Comparison of ENCODE assay signal across 8 mouse cellular contexts in the genomic region with DNA sequence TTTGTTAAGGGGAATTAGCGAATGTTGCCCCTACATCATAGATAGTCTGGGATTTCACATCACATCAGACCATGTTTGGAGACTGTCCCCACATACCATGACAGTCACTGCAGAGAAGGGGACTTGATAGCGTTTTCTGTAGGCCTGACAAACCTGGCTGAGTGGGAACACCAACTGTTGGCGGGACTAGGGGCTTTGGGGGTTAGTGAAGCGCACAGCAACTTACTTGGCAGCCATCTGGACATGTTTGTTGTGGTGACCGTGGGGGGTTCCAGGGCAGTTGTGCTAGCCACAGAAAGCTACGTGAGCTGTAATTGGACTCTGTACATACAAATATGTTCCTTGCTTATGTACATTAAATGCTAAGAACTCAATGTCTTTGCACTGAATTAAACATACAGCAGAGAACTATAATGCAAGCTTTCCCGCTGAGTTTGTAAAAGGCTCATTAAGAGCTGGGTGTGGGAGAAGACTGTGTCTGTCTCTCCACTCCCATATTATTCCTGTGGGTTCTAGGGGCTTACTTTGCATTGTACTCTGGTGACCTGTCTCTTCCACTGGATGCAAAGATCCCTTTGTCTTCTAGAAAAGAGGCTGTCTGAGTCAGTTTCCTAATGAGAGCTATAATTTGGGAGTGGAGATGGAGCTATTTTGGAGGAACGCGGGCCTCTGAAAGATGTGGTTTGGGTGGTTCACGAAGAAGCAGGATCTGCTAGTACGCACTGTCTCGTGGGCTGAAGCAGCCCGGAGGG. TPM values are rescaled to one million over a fixed set of nuclear protein-coding genes. Genes with fewer than 3 reads are reported as not detected.
DNase-seq lines count a peak whose midpoint lies in the region; ATAC-seq lines count a peak whose summit lies in the region.

No protein-coding gene starts in this region.

- H3K27ac ChIP-seq in liver, embryonic 16.5 days (ENCODE audit: low read length) = no peak overlapping the region

- no peak for ATAC-seq in erythroblast, adult 5-6 weeks (replicated peaks; ENCODE audit: low FRiP score, poor library complexity, severe bottlenecking)
- no peak for ATAC-seq in liver, embryonic 16.5 days (ENCODE audit: low read depth)
- ATAC-seq in activated CD4-positive, CD25-positive, alpha-beta regulatory T cell, adult 4 months = no peak

- H3K4me2 ChIP-seq in liver, embryonic 16.5 days (ENCODE audit: low read depth, low read length) = peak overlapping the region; percentile 59

- H3K9me3 ChIP-seq in erythroblast, embryonic 14.5 days (ENCODE audit: control insufficient read depth, low read length) = no peaks in the 10 kb centered on the region
- no peaks in the 10 kb centered on the region for H3K9me3 ChIP-seq in liver, embryonic 16.5 days (replicated peaks; ENCODE audit: control insufficient read depth, low read length)

- peaks cover 9% of the 10 kb centered on the region for H3K4me1 ChIP-seq in erythroblast, embryonic 14.5 days (ENCODE audit: control insufficient read depth)
- H3K4me1 ChIP-seq in liver, embryonic 16.5 days (ENCODE audit: control insufficient read depth, low read depth, low read length) = peaks cover 4% of the 10 kb centered on the region

- DNase-seq in thymus, postnatal 25 days = peak; percentile 4
- DNase-seq in thymus, adult 18-20 months = no peak
- DNase-seq in ovary, postnatal 36 days (ENCODE audit: low spot score) = no peak
- DNase-seq in lung, adult 18-20 months = no peak

- peak overlapping the region; percentile 41 for H3K4me3 ChIP-seq in erythroblast, embryonic 14.5 days (replicated peaks)
- H3K4me3 ChIP-seq in liver, embryonic 16.5 days (ENCODE audit: low read depth, low read length) = peak overlapping the region; percentile 36

- 60% methylated on average over 13 of the region's 13 CpGs for WGBS in liver, embryonic 16.5 days (ENCODE audit: insufficient replicate concordance)

- no peaks in the 10 kb centered on the region for H3K27me3 ChIP-seq in erythroblast, embryonic 14.5 days (ENCODE audit: control insufficient read depth)
- no peaks in the 10 kb centered on the region for H3K27me3 ChIP-seq in liver, embryonic 16.5 days (ENCODE audit: control insufficient read depth, insufficient read depth, low read depth, low read length)

- H3K36me3 ChIP-seq in erythroblast, embryonic 14.5 days (ENCODE audit: control insufficient read depth) = no peaks in the 10 kb centered on the region
- no peaks in the 10 kb centered on the region for H3K36me3 ChIP-seq in liver, embryonic 16.5 days (ENCODE audit: control insufficient read depth, insufficient read depth)

- H3K9ac ChIP-seq in liver, embryonic 16.5 days (ENCODE audit: low read depth, low read length) = peak overlapping the region; percentile 34

RNA-seq across cellular contexts. Expression of gene Csrp2, which starts 11.7 kb away (rescaled TPM):
- 0.19 and 0.26 TPM in 2 replicates for polyA plus RNA-seq in erythroblast, embryonic 14.5 days (2012)
- total RNA-seq in erythroblast, adult 5-6 weeks (2015; ENCODE audit: low replicate concordance) = 31.7 TPM in 1 of 2 replicates, not detected in the other
- 3.2 and 11.5 TPM in 2 replicates for total RNA-seq in erythroblast, adult 5-6 weeks (2017; ENCODE audit: low replicate concordance)
- 15.3 and 15.5 TPM in 2 replicates for polyA plus RNA-seq in liver, embryonic 16.5 days (2015; fragmentation: Nextera tagmentation; extraction: Ambion mirVana)
- 1 to 10 TPM; 4.2 to 7.8 TPM for polyA plus RNA-seq in activated CD4-positive, CD25-positive, alpha-beta regulatory T cell, adult 4 months (2017; shearing (Covaris generic))
